Mouse (Mus musculus): Measurements from ENCODE around the gene Inhbc.

- no peak for TF ChIP-seq ZC3H11A (IDR thresholded peaks at IDR 0.05; ENCODE audit: low read depth, low read length)
- TF ChIP-seq CTCF (conservative IDR thresholded peaks at IDR 0.05 in 1 of 2, IDR thresholded peaks at IDR 0.05 in 1 of 2; ENCODE audit: low read depth in 2 of 2, low read length in 2 of 2) = no peak
- no peak for TF ChIP-seq EP300 (IDR thresholded peaks at IDR 0.05; ENCODE audit: low read length)
- no peak for TF ChIP-seq GABPA (IDR thresholded peaks at IDR 0.05; ENCODE audit: insufficient replicate concordance, low read depth, low read length)
- TF ChIP-seq POLR2A (IDR thresholded peaks at IDR 0.05; ENCODE audit: low read depth, low read length) = peak; percentile 57
Measured at GRCm38 (mm10) chr10:127323131-127323855, 46.9 kb downstream of the Inhbc start.
